Mouse (Mus musculus) spleen, adult 18-20 months (tissue): ENCODE measurements around the gene Gm20388.
"Not testable (repeated sequence)": the region's sequence is repeated elsewhere in the genome, so short reads cannot be mapped to it uniquely, and the experiment has no call there.

ENCODE experiments used
- DNase-seq, 2 experiments: peaks; one replicate each; pipeline ENCODE4 v3.0.0; 2022; ENCODE audit warnings: mixed read lengths in 2 of 2

The Gm20388 gene

GRCm38 (mm10) chr8:120763267-120763666 lies 852.6 kb downstream of the Gm20388 start:
- no peak for DNase-seq

DNA sequence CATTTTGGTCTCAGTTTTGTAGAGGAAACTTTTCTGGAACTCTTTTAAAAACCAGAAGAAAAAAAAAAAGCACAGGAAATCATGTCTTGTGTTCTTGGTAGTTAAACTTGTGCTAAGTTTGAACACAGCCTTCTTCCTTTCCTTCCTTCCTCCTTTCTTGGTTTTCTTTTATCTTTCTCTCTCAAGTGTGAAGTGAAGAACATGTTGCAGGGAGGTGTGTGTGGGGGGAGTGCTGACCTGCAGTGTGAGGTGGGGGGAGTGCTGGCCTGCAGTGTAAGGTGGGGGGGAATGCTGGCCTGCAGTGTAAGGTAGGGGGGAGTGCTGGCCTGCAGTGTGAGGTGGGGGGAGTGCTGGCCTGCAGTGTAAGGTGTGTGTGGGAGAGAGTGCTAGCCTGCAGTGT lies 854.0 kb downstream of the Gm20388 start:
- DNase-seq = no peak

DNA sequence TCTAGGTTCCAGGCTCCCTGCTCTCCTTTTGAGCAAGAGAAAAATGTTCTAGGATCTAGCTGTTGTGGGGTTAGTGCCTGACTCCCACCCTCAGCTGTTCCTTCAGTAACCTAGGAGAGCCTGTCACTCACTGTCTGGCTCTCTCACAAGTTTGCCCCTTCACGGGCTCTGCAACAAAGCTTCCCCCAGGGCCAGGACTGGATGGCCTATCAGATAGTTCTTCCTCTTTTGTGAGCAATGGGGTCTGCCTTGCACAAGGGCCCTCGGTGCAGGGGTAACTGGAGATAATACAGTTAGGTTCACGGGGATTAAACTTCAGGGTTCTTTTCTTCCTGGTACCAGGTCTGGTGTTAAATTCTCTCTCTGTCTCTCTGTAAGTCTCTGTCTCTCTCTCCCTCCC lies 856.0 kb downstream of the Gm20388 start:
- DNase-seq = peak in 1 of 2 experiments; percentile 35

- no peak for DNase-seq
Observed at GRCm38 (mm10) chr8:120768454-120769218, 858.0 kb downstream of the Gm20388 start.

DNA sequence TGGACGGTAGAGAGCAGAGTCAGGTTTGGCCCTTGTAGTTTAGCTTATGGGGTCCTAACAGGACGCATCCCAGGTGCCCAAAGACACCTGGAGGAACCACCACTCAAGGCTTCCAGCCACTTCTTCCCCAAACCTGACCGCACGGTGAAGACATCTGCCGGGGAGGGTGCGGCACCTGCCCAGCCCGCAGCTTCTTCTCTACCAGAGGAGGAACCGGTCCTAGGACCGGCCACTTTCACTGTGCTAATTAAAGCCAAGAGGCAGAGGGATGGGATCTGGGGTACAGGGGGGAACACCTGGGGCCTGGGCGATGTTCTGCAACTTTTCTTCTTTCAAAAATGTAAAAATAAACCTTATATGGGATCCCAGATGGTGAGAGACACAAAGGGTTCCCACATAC lies 866.5 kb downstream of the Gm20388 start:
- peak in 1 of 2 experiments; percentile 25 for DNase-seq

DNA sequence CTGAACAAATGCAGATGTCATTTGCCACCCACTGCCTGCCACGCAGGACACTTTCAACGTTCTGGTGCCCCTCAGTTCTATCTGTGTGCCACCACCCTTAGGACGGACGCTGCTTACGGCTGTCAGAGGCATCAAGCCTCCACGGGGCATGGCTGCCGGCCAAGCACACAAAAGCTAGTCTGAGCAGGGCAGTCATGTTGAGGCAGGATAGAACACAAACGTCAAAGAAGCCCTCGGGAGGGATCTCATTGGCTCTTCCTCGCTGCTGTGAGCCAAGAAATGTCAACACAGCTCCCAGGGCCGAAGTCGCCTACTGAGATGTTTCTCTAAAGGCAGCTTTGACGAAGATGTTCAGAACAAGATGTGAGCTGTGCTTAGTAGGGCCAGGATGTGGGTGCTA lies 867.1 kb downstream of the Gm20388 start:
- DNase-seq = no peak

DNA sequence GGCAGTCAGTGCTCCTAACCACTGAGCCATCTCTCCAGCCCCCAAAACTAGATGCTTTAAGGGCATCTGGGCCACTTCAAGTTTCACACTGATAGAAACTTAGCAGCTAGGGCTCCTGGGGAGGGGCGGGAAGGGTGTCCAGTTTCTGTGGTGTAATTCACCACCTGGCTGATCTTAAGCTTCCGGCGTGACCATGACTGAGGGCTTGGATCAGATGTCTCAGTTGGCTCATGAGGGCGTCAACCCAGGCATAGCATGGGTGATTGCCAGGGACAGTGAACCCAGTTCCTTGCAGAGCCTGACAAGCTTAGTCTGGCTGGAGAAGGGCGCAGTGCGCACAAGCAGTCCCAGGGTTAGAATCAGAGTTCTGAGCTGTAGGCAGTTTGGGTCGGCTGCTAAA lies 868.5 kb downstream of the Gm20388 start:
- no peak for DNase-seq

- no peak for DNase-seq
Observed at GRCm38 (mm10) chr8:120783781-120784180, 873.1 kb downstream of the Gm20388 start.

GRCm38 (mm10) chr8:120786753-120787152 lies 876.1 kb downstream of the Gm20388 start:
- DNase-seq = no peak

DNA sequence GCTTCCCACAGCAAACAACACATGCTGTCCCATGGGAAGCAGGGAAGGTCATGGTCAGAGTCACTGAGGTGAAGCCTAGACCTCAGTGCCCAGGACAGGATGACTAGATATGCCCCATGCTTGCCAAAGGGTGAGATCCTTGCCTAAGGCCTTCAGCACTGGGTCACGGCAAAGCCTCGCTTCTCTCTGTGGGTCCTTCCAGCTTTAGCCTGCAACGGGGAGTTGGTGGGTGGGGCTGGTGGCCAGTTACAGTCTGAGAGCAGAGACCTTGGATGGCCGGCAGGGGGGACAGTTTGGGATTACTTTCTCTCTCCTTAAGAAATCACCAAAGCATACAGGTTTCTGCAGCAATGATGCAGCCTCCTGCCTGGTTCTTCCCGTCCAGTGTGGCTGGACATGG lies 877.0 kb downstream of the Gm20388 start:
- DNase-seq = no peak

DNA sequence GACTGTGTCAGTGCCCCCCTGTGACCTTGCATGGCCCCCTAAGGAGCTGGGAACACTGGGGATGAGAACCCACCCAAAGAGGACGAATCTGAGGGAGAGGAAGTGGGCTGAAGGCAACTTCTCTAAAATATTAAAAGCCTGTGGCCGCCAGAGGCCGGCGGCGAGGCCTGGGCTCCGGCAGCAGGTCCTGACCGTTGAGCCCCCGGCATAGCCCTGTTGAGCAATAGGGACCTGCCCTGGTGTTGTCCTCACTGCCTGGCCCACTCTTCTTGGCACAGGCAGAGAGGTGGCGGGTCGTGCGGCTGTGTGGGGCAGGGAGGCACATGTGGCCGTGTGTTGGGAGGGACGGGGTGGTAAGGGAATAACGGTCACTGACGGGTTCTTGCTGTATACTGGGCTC lies 882.1 kb downstream of the Gm20388 start:
- DNase-seq = peak; percentile 41 to 52

DNA sequence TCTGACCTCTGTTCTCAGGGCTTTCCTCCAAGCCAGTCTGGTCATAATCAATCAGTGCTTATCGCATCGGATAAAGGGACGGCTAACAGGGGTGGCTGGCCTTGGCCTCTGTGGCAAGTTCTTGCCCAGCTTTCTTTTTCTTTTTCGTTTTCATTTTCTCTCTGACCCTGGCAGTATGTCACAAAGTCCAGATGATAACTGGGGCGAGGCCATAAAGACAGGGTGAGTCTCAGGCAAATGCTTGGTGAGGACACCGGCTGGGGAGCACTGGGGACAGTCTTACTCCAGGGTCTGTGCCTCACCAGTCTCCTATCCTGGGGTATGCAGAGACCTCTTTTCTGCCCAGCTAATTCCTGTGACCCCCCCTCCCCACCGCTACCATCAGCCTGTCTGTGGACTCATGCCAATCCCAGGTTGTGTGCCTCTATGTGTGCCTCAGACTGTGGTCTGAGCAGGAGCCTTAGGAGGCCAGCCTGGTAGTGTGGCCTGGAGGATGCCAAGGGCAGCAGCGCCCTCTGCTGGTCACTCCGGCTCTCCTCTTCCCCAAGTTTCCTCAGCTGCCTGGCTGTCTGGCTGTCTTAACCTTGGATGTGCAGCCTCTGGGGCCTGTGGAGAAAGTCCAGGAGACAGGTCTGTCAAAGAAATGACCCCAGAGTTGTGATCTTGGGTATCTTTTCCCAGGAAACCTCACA lies 885.4 kb downstream of the Gm20388 start:
- DNase-seq = peak; percentile 76 to 85

- peak; percentile 35 to 51 for DNase-seq
Observed at GRCm38 (mm10) chr8:120797019-120797727, 886.5 kb downstream of the Gm20388 start.

- peak; percentile 42 to 71 for DNase-seq
Observed at GRCm38 (mm10) chr8:120800308-120800865, 889.7 kb downstream of the Gm20388 start.

- DNase-seq = not testable (repeated sequence)
Observed at GRCm38 (mm10) chr8:120803661-120804375, 893.2 kb downstream of the Gm20388 start.

DNA sequence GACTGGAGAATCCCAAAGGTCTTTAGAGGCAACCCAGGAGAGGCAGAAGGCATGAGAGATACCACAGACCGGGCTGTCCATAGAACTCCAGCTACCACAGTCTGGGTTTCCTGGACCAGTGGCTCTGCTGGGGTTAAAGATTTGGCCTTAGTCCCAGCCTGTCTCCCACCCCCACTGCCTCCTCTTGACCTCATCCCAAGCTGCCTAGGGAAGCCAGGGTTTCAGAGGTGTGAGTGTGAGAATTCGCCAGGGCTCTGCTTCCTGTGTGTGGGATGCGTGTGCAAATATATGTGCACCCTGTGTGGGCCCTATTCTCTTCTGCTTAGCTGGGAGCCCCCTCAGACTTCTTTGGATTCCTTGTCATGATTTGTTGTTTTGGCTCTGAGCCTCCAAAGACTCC lies 894.1 kb downstream of the Gm20388 start:
- no peak for DNase-seq

GRCm38 (mm10) chr8:120806780-120807264 lies 896.2 kb downstream of the Gm20388 start:
- no peak for DNase-seq

DNA sequence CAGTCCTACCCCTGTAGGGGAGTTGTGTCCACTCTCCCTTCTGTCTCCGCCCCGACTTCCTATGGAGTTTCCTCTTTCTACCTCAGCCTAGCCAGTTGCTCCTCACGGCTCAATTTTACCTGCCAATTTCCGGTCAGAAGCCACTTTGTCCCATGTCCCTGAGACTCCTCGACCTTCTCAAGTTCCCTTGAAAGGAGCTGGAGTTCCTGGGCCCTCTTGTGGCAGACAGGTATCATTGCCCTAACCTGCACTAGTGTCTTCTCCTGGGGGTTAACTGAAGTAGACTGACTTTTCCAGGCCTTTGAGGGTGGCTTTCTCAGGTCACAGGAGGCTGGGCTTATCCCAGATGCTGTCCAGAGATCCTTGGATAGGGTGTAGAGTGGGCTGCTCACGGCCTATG lies 897.1 kb downstream of the Gm20388 start:
- DNase-seq = peak in 1 of 2 experiments; percentile 38

DNA sequence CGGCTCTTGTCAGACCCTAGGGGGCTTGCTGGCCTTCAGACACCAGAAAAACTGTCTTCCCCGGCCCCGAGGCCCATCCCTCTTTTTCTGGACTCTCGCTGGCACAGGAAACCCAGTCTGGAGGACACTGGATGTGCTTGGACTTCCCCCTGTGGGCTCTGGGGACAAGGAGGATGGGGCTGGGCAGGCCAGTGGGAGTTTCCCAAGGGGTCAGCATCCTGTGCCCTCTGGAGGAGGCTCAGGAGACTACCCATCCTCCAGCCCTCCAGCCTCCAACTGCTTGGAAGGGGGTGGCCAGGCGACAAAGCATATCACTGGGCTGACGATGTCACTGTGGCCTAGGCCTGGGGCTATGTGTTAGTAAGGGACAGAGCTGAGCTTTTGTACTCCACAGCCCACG lies 898.4 kb downstream of the Gm20388 start:
- DNase-seq = no peak

- DNase-seq = no peak
Observed at GRCm38 (mm10) chr8:120811953-120812352, 901.3 kb downstream of the Gm20388 start.

GRCm38 (mm10) chr8:120813028-120813427 lies 902.4 kb downstream of the Gm20388 start:
- no peak for DNase-seq

DNA sequence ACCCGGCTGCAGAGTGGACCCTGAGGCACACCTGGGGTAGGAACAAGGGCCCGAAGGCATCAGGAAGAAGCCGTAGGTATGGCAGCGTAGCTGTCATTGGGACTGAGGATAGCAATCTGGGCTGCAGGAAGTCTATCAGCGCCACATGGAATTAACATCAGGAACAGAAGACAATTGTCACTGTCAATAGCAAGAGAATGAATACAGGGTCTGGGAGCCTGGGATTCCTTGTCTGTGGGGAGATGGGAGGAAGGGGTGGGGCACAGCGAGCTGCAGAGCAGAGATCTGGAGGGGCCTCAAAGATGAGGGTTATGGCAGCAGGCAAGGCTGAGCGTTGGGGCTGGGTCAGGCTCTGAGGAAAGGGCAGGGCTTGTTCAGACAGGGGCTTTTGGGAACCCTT lies 903.2 kb downstream of the Gm20388 start:
- no peak for DNase-seq
